Mouse (Mus musculus) heart, postnatal 0 days (tissue): ENCODE data around the gene Rnf187. TPM values are rescaled to one million over a fixed set of nuclear protein-coding genes. Genes with fewer than 3 reads are reported as not detected.

Experiments used
- ATAC-seq: fragments of 200-750 bp; cut with Nextera tagmentation; 2 replicates; pipeline ENCODE4 v1.8.0; 2017; ENCODE audit warnings: low read depth, moderate number of reproducible peaks, moderate library complexity; ENCODE audit not compliant: insufficient read depth
- DNase-seq: peaks from one replicate; pipeline ENCODE4 v3.0.0-alpha.2; 2016; ENCODE audit warnings: low spot score
- H3K27ac ChIP-seq: fragments of 300-500 bp; sonication (generic); 2 replicates; pipeline ENCODE4 v1.5.1; 2014; ENCODE audit warnings: low read depth, mild to moderate bottlenecking
- H3K27me3 ChIP-seq: fragments of 300-500 bp; sonication (generic); 2 replicates; pipeline ENCODE4 v1.6.1; 2014; ENCODE audit warnings: low read length, mixed read lengths; ENCODE audit not compliant: control insufficient read depth, insufficient read depth
- H3K36me3 ChIP-seq: fragments of 300-500 bp; sonication (generic); replicated peaks from 2 replicates; pipeline ENCODE4 v1.6.1; 2014; ENCODE audit warnings: low read length, mixed read lengths; ENCODE audit not compliant: control insufficient read depth, insufficient read depth
- H3K4me1 ChIP-seq: fragments of 300-500 bp; sonication (generic); 2 replicates; pipeline ENCODE4 v1.6.1; 2014; ENCODE audit warnings: antibody characterized with exemption; ENCODE audit not compliant: control insufficient read depth, insufficient read depth
- H3K4me2 ChIP-seq: fragments of 300-500 bp; sonication (generic); 2 replicates; pipeline ENCODE4 v1.6.1; 2014; ENCODE audit warnings: low read depth, mild to moderate bottlenecking, low read length, moderate library complexity
- H3K4me3 ChIP-seq: fragments of 300-500 bp; sonication (generic); 2 replicates; pipeline ENCODE4 v1.5.1; 2014; ENCODE audit warnings: low read depth, low read length
- H3K9ac ChIP-seq: fragments of 300-500 bp; sonication (generic); replicated peaks from 2 replicates; pipeline ENCODE4 v1.6.1; 2014; ENCODE audit warnings: low read depth, low read length, mixed read lengths
- H3K9me3 ChIP-seq: fragments of 300-500 bp; sonication (generic); replicated peaks from 2 replicates; pipeline ENCODE4 v1.6.1; 2016; ENCODE audit warnings: low read length; ENCODE audit not compliant: control insufficient read depth
- CTCF ChIP-seq: IDR thresholded peaks from 2 replicates; pipeline ENCODE4 v1.5.1; 2016; ENCODE audit warnings: antibody characterized with exemption, control low read depth, low read depth
- EP300 ChIP-seq: IDR thresholded peaks from 2 replicates; pipeline ENCODE4 v1.6.1; 2016; ENCODE audit warnings: antibody characterized with exemption, low read depth
- WGBS: fragments of 180-500 bp; shearing (Covaris S2); extraction: QIAGEN DNeasy Blood & Tissue Kit; methylation state at CpG from one replicate; pipeline ENCODE4 v1.1.7; 2014; 5-methylcytosine and 5-hydroxymethylcytosine counted together
- polyA plus RNA-seq: library from polyadenylated mRNA; unstranded; fragments of >200 nt; fragmentation: Nextera tagmentation; extraction: Ambion mirVana; gene quantifications from 2 replicates; pipeline ENCODE4 v1.2.1, GENCODE M21; 2015
- total RNA-seq: library from RNA; depleted of rRNA; stranded (reverse); fragments of >200 nt; gene quantifications from 2 replicates; pipeline ENCODE4 v1.2.3, GENCODE M21; 2014; ENCODE audit warnings: low replicate concordance

Gene Rnf187
- total and polyA plus RNA-seq, 2 experiments from 2014 or later, result 147 to 362 TPM

DNA sequence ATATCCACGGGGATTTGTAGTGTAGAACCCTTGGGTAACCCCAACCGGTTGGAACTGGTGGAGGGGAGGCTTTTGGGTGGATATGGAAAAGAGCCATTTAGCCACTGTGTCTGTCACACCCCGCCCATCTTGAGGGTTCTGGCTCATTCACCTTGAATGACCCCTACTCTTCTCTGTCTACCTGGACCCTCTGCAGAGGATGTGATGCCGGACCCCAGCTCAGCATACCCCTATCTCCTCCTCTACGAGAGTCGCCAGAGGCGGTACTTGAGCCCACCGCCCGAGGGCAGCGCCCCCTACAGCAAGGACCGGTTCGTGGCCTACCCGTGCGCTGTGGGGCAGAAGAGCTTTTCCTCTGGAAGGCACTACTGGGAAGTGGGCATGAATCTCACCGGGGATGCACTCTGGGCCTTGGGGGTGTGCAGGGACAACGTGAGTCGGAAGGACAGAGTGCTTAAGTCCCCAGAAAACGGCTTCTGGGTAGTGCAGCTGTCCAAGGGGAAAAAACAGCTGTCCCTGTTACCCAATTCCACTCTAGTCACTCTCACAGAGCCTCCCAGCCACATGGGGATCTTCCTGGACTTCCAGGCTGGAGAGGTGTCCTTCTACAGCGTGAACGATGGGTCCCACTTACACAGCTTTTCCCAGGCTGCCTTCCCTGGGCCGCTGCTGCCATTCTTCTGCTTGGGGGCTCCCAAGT, 32.3 kb upstream of the Rnf187 start:
- Histone ChIP-seq H3K4me1 (no peaks in the 10 kb centered on the region), H3K36me3 (no peaks in the 10 kb centered on the region), H3K4me3 (no peak overlapping the region), H3K27ac (no peak overlapping the region), H3K4me2 (no peak overlapping the region), H3K27me3 (no peaks in the 10 kb centered on the region), H3K9ac (no peak overlapping the region), H3K9me3 (no peaks in the 10 kb centered on the region)
- ATAC-seq, result 0 out of 2 replicates have a peak, but pooled peaks have one; percentile 9
- no peak for DNase-seq
- TF ChIP-seq CTCF (no peak), EP300 (no peak)
- WGBS, result 81% methylated on average over 21 of the region's 21 CpGs

DNA sequence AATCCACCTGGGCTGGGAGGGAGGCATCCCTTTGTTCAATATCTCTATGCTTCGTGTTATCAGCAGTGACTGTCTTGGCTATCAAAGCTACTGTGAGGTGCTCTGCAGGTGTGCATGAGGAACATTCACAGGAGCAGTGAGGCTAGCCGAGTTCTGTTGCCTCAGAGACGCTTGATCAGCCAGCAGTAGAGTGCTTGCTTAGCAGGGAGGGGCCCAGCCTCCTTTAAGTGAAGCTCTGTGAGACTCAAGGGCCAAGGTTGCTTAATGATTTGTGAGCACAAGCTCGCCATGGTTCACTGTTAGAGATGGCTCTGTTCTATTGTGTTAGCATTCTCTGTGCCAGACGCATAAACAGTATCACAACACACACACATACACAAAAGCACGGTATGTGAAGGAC, 30.9 kb upstream of the Rnf187 start:
- Histone ChIP-seq H3K27me3 (no peaks in the 10 kb centered on the region), H3K9me3 (no peaks in the 10 kb centered on the region), H3K9ac (no peak overlapping the region), H3K4me2 (no peak overlapping the region), H3K4me3 (no peak overlapping the region), H3K36me3 (no peaks in the 10 kb centered on the region), H3K27ac (no peak overlapping the region), H3K4me1 (no peaks in the 10 kb centered on the region)
- DNase-seq (no peak), ATAC-seq (no peak)
- TF ChIP-seq EP300, result no peak
- no peak for TF ChIP-seq CTCF
- WGBS, result 64% methylated on average over 6 of the region's 6 CpGs

DNA sequence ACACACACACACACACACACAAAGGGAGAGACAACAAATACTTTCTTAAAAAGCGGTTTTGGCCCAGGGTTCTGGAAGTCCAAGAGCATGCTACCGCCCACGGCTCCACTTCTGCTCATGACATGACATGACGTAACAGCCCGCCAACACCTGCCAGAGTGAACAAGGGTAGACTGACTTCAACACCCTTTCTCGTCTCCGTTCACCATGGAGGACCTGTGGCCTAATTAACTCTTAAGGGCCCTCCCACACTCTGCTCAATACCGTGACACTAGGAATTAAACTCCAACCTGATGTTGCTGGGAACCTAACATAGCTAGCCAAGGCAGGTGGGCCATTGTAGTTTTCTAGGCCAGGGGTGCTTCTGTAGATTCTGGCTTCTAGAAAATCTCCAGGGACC, 30.3 kb upstream of the Rnf187 start:
- Histone ChIP-seq H3K4me1 (no peaks in the 10 kb centered on the region), H3K36me3 (no peaks in the 10 kb centered on the region), H3K4me3 (no peak overlapping the region), H3K27ac (no peak overlapping the region), H3K9ac (no peak overlapping the region), H3K9me3 (no peaks in the 10 kb centered on the region), H3K27me3 (no peaks in the 10 kb centered on the region), H3K4me2 (no peak overlapping the region)
- ATAC-seq (no peak), DNase-seq (no peak)
- 61% methylated on average over 8 of the region's 8 CpGs for WGBS
- no peak for TF ChIP-seq CTCF
- no peak for TF ChIP-seq EP300

DNA sequence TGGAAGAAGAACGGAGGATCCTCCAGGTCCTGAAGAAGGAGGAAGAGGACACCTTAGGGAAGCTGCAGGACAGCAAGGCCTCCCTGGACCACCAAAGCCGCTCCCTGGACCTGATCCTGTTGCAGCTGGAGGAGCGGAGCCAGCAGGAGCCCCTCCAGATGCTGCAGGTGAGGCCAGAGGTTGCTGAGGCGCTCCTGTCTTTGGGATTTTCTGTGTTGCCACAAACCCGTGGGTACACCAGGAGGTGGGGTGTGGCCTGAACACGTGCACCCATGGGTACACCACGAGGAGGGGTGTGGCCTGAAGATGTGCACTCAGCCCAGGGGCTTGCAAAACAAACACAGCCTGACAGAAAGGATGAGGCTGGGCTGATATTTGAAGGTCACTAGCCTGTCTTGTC, 29.8 kb upstream of the Rnf187 start:
- no peak overlapping the region for H3K4me3 ChIP-seq
- no peaks in the 10 kb centered on the region for H3K27me3 ChIP-seq
- H3K4me2 ChIP-seq, result no peak overlapping the region
- ATAC-seq, result no peak
- TF ChIP-seq CTCF (no peak), EP300 (no peak)
- 81% methylated on average over 7 of the region's 7 CpGs for WGBS
- no peak overlapping the region for H3K9ac ChIP-seq
- no peaks in the 10 kb centered on the region for H3K36me3 ChIP-seq
- no peaks in the 10 kb centered on the region for H3K9me3 ChIP-seq
- H3K4me1 ChIP-seq, result no peaks in the 10 kb centered on the region
- H3K27ac ChIP-seq, result no peak overlapping the region
- no peak for DNase-seq

DNA sequence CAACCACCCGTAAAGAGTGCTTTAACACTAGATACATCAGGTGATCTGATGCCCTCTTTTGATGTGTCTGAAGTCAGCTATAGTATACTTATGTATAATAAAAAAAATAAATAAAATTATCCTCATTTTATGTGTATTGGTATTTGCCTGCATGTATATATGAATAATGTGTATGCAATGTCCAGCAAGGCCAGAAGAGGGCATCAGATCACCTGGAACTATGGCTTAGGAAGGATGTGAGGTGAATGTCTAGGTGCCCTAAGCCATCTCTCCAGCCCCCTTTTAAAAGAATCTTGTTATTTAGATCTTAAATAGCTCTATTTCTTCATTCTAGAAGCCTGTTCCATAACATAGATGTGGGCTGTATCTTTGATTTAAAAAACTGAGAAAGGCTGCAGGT, 28.6 kb upstream of the Rnf187 start:
- WGBS, result 100% methylated on average over 1 of the region's 1 CpGs
- no peaks in the 10 kb centered on the region for H3K4me1 ChIP-seq
- no peaks in the 10 kb centered on the region for H3K9me3 ChIP-seq
- H3K4me2 ChIP-seq, result no peak overlapping the region
- H3K27me3 ChIP-seq, result no peaks in the 10 kb centered on the region
- DNase-seq (no peak), ATAC-seq (no peak)
- H3K36me3 ChIP-seq, result no peaks in the 10 kb centered on the region
- no peak overlapping the region for H3K9ac ChIP-seq
- no peak overlapping the region for H3K4me3 ChIP-seq
- no peak overlapping the region for H3K27ac ChIP-seq
- peak; percentile 73 for TF ChIP-seq CTCF
- no peak for TF ChIP-seq EP300
